Mouse (Mus musculus): Measurements from ENCODE around the gene Crybg1.

- TF ChIP-seq POLR2A (IDR thresholded peaks at IDR 0.05; ENCODE audit: insufficient read depth, low read length) (no peak), CTCF (IDR thresholded peaks at IDR 0.05; ENCODE audit: low read depth, low read length) (no peak), EP300 (IDR thresholded peaks at IDR 0.05; ENCODE audit: insufficient read depth, low read depth, low read length) (no peak)
Observed at GRCm38 (mm10) chr10:43980080-43980479, 168.6 kb downstream of the Crybg1 start.

All from ES-Bruce4 (cell line).